ENCODE assay signal across 24 mouse cellular contexts in the genomic region with DNA sequence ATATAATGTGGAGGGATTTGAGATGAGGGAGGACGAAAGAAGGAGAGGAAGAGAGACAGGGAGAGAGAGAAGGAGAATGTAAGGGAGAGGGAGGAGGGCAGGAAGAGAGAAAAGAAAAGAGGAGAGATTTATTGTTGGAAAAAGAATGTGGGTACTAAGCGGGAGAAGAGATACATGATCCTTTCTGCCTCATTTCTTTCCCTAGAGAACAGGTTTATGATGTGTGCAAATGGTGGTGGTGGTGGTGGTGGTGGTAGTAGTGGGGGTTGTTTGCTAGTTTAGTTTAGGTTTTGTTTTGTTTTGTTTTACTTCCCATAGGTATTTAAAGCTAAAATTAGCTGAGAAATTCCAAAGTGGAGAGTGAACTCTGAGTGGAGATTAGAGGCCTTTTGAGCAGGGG.
"Had no signal": no experiment of that assay in that cellular context is flagged by ENCODE, and none has a peak within 500 bp of the region (broad histone marks: within the 10 kb centered on the region; RNA-seq: fewer than 3 reads in every experiment).

No protein-coding gene starts in this region.

- H3K36me3 ChIP-seq: heart, embryonic 15.5 days; hindbrain, embryonic 13.5 days; hindbrain, embryonic 15.5 days; limb, embryonic 13.5 days; limb, embryonic 15.5 days; liver, embryonic 12.5 days had no signal

- H3K27ac ChIP-seq: heart, adult 2 months; heart, embryonic 13.5 days; heart, embryonic 15.5 days; hindbrain, embryonic 13.5 days; hindbrain, embryonic 15.5 days; hindbrain, postnatal 0 days; limb, embryonic 13.5 days; limb, embryonic 15.5 days; liver, embryonic 12.5 days; liver, embryonic 14.5 days had no signal

- ATAC-seq: forebrain, postnatal 0 days; hindbrain, postnatal 0 days; intestine, embryonic 16.5 days; liver, embryonic 12.5 days had no signal

- H3K4me2 ChIP-seq: heart, embryonic 11.5 days; heart, embryonic 13.5 days; heart, embryonic 15.5 days; hindbrain, embryonic 13.5 days; hindbrain, embryonic 15.5 days; limb, embryonic 13.5 days; limb, embryonic 15.5 days; liver, embryonic 12.5 days had no signal

- H3K4me3 ChIP-seq: heart, adult 2 months; heart, embryonic 13.5 days; heart, embryonic 15.5 days; hindbrain, embryonic 13.5 days; hindbrain, embryonic 15.5 days; limb, embryonic 13.5 days; limb, embryonic 15.5 days; liver, embryonic 12.5 days had no signal

- H3K9ac ChIP-seq: forebrain, postnatal 0 days; heart, embryonic 13.5 days; heart, embryonic 15.5 days; hindbrain, embryonic 13.5 days; hindbrain, embryonic 15.5 days; limb, embryonic 13.5 days; limb, embryonic 15.5 days; liver, embryonic 12.5 days; liver, embryonic 14.5 days had no signal

- H3K27me3 ChIP-seq: heart, embryonic 13.5 days; heart, embryonic 15.5 days; hindbrain, embryonic 15.5 days; limb, embryonic 13.5 days; limb, embryonic 15.5 days; liver, embryonic 12.5 days had no signal

- H3K4me1 ChIP-seq: hindbrain, embryonic 13.5 days; hindbrain, embryonic 15.5 days; limb, embryonic 15.5 days; liver, embryonic 12.5 days had no signal

- H3K9me3 ChIP-seq: heart, embryonic 13.5 days; heart, embryonic 15.5 days; hindbrain, embryonic 13.5 days; hindbrain, embryonic 15.5 days; limb, embryonic 13.5 days; limb, embryonic 15.5 days; liver, embryonic 12.5 days had no signal

- DNase-seq: forebrain, postnatal 0 days; gastrocnemius, postnatal 14 days; gastrocnemius, postnatal 36 days; heart, adult 11 months; heart, adult 2 months; heart, postnatal 14 days; heart, postnatal 36 days; kidney, adult 18-20 months; kidney, adult 8-10 months; kidney, postnatal 10 days; layer of hippocampus, adult 9-11 months; layer of hippocampus, postnatal 36 days; left cerebral cortex, postnatal 4 days had no signal
